9 mouse cellular contexts compared by ENCODE assay signal in the genomic region with DNA sequence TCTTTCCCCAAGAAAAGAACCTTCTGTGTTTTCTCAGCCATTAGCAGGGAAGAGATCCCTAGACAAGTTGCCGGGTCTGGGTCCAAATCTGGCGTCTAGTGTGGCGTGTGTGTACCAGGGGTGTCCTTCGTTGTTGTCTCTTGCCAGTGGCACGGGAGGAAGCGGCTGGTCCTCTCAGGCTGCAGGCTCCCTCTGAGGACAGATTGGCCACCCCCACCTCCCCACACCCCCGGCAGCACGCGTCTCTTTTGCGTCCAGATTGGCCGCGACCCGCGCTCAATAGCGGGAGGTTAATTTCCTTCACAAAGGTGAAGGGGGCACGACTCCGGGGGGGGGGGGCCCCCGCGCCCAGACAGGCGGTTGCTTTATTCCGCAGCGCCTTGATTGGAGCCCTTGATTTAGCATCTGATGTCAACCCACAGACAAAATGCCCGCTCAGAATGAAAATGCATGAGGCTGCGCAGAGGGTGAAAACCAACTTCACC. TPM values are rescaled to one million over a fixed set of nuclear protein-coding genes. Genes with fewer than 3 reads are reported as not detected.
DNase-seq lines count a peak whose midpoint lies in the region; ATAC-seq and TF ChIP-seq lines count a peak whose summit lies in the region.
"Had no signal": no experiment of that assay in that cellular context is flagged by ENCODE, and none has a peak within 500 bp of the region (broad histone marks: within the 10 kb centered on the region; RNA-seq: fewer than 3 reads in every experiment).

No protein-coding gene starts in this region.

- peaks cover 29% of the 10 kb centered on the region for H3K27me3 ChIP-seq in ES-Bruce4 (ENCODE audit: control insufficient read depth, insufficient read depth, low read length, poor library complexity, severe bottlenecking)
- H3K27me3 ChIP-seq in forebrain, embryonic 12.5 days: peaks cover 68% of the 10 kb centered on the region
- H3K27me3 ChIP-seq in liver, embryonic 13.5 days: peaks cover 97% of the 10 kb centered on the region
- peaks cover 87% of the 10 kb centered on the region for H3K27me3 ChIP-seq in stomach, embryonic 15.5 days (replicated peaks)

- intact Hi-C loops in heart, postnatal 25 days (cut with DNase I): loop anchor here (10.0 kb wide), 1 partner anchor 864 kb away; a partner anchor contains a TSS

- no peaks in the 10 kb centered on the region for H3K4me1 ChIP-seq in ES-Bruce4 (ENCODE audit: control insufficient read depth, insufficient read depth, low read length)
- H3K4me1 ChIP-seq in forebrain, embryonic 12.5 days: peaks cover 77% of the 10 kb centered on the region
- peaks cover 28% of the 10 kb centered on the region for H3K4me1 ChIP-seq in liver, embryonic 13.5 days (replicated peaks)
- H3K4me1 ChIP-seq in stomach, embryonic 15.5 days: peaks cover 29% of the 10 kb centered on the region

- no peaks in the 10 kb centered on the region for H3K9me3 ChIP-seq in ES-Bruce4 (replicated peaks; ENCODE audit: control insufficient read depth, insufficient read depth, low read length, poor library complexity, severe bottlenecking)
- no peaks in the 10 kb centered on the region for H3K9me3 ChIP-seq in forebrain, embryonic 12.5 days
- no peaks in the 10 kb centered on the region for H3K9me3 ChIP-seq in liver, embryonic 13.5 days (replicated peaks)
- H3K9me3 ChIP-seq in stomach, embryonic 15.5 days: no peaks in the 10 kb centered on the region

- no peak overlapping the region for H3K9ac ChIP-seq in ES-Bruce4 (ENCODE audit: low read depth, poor library complexity, severe bottlenecking)
- H3K9ac ChIP-seq in forebrain, embryonic 12.5 days: peak overlapping the region; percentile 51
- no peak overlapping the region for H3K9ac ChIP-seq in liver, embryonic 13.5 days
- H3K9ac ChIP-seq in stomach, embryonic 15.5 days: no peak overlapping the region

- peak overlapping the region; percentile 48 for H3K4me3 ChIP-seq in ES-Bruce4 (ENCODE audit: low read depth, low read length)
- peak overlapping the region; percentile 79 for H3K4me3 ChIP-seq in forebrain, embryonic 12.5 days (replicated peaks)
- no peak overlapping the region for H3K4me3 ChIP-seq in liver, embryonic 13.5 days (replicated peaks)
- peak overlapping the region; percentile 52 for H3K4me3 ChIP-seq in stomach, embryonic 15.5 days (replicated peaks)

- peak overlapping the region; percentile 88 for H3K4me2 ChIP-seq in forebrain, embryonic 12.5 days
- peak overlapping the region; percentile 72 for H3K4me2 ChIP-seq in liver, embryonic 13.5 days
- peak overlapping the region; percentile 99 for H3K4me2 ChIP-seq in stomach, embryonic 15.5 days

- WGBS in forebrain, embryonic 12.5 days: under 1% methylated on average over 24 of the region's 24 CpGs
- 2% methylated on average over 23 of the region's 24 CpGs for WGBS in liver, embryonic 13.5 days (ENCODE audit: insufficient replicate concordance)
- 2% methylated on average over 24 of the region's 24 CpGs for WGBS in stomach, embryonic 15.5 days

- DNase-seq in heart, adult 11 months: peak; percentile 81
- DNase-seq in heart, postnatal 25 days (ENCODE audit: low spot score): no peak
- no peak for DNase-seq in liver, embryonic 13.5 days
- DNase-seq in ovary, postnatal 14 days (ENCODE audit: low spot score): no peak

- no peak overlapping the region for H3K27ac ChIP-seq in ES-Bruce4 (ENCODE audit: insufficient read depth, low read length)
- H3K27ac ChIP-seq in forebrain, embryonic 12.5 days: peak overlapping the region; percentile 97
- H3K27ac ChIP-seq in liver, embryonic 13.5 days: no peak overlapping the region
- no peak overlapping the region for H3K27ac ChIP-seq in stomach, embryonic 15.5 days

- H3K36me3 ChIP-seq in ES-Bruce4 (ENCODE audit: control insufficient read depth, insufficient read depth, low read length, poor library complexity, severe bottlenecking): no peaks in the 10 kb centered on the region
- no peaks in the 10 kb centered on the region for H3K36me3 ChIP-seq in forebrain, embryonic 12.5 days (replicated peaks)
- no peaks in the 10 kb centered on the region for H3K36me3 ChIP-seq in liver, embryonic 13.5 days
- H3K36me3 ChIP-seq in stomach, embryonic 15.5 days: no peaks in the 10 kb centered on the region

- TF ChIP-seq POLR2A in ES-Bruce4 (IDR thresholded peaks at IDR 0.05; ENCODE audit: insufficient read depth, low read length): no peak

- TF ChIP-seq CTCF in ES-Bruce4 (IDR thresholded peaks at IDR 0.05; ENCODE audit: low read depth, low read length): no peak

- TF ChIP-seq EP300 in ES-Bruce4 (IDR thresholded peaks at IDR 0.05; ENCODE audit: insufficient read depth, low read depth, low read length): no peak

- ATAC-seq in forebrain, embryonic 12.5 days (ENCODE audit: low FRiP score): 0 out of 2 replicates have a peak, but pooled peaks have one; percentile 5
- ATAC-seq in liver, embryonic 13.5 days (ENCODE audit: low read depth): no peak
- ATAC-seq in stomach, embryonic 15.5 days (ENCODE audit: insufficient read depth, low FRiP score, low read depth): no peak
- ATAC-seq in megakaryocyte-erythroid progenitor cell, adult 5-6 weeks (replicated peaks; ENCODE audit: low FRiP score, low TSS enrichment, poor library complexity, severe bottlenecking): no peak

RNA-seq across cellular contexts. Expression of a gene that starts 1.1 kb away (rescaled TPM):
- not detected for total RNA-seq in heart, postnatal 25 days (2021)
- 0.90 and 0.93 TPM in 2 replicates for polyA plus RNA-seq in ES-Bruce4 (2011; ENCODE audit: insufficient read depth, insufficient read length, low read depth, missing spikeins)
- 11.9 and 13.4 TPM in 2 replicates for polyA plus RNA-seq in forebrain, embryonic 12.5 days (2016; fragmentation: Nextera tagmentation; extraction: Ambion mirVana)
- not detected in 2 replicates for polyA plus RNA-seq in liver, embryonic 13.5 days (2015; fragmentation: Nextera tagmentation; extraction: Ambion mirVana)
- 0.85 and 0.95 TPM in 2 replicates for polyA plus RNA-seq in stomach, embryonic 15.5 days (2015; fragmentation: Nextera tagmentation; extraction: Ambion mirVana)
- not detected in 2 replicates for total RNA-seq in megakaryocyte-erythroid progenitor cell, adult 5-6 weeks (2014; fragmentation: Nextera tagmentation)
- total RNA-seq in megakaryocyte-erythroid progenitor cell, adult 5-6 weeks (2017): not detected in 2 replicates
- polyA plus RNA-seq: gonadal fat pad, adult 2 months had no signal
